Mouse (Mus musculus): Measurements from ENCODE around the gene Ambra1. TPM values are rescaled to one million over a fixed set of nuclear protein-coding genes. Genes with fewer than 3 reads are reported as not detected.

Ambra1 gene
- total RNA-seq, 2 experiments from 2014 or later, result 32.1 to 34.2 TPM

DNA sequence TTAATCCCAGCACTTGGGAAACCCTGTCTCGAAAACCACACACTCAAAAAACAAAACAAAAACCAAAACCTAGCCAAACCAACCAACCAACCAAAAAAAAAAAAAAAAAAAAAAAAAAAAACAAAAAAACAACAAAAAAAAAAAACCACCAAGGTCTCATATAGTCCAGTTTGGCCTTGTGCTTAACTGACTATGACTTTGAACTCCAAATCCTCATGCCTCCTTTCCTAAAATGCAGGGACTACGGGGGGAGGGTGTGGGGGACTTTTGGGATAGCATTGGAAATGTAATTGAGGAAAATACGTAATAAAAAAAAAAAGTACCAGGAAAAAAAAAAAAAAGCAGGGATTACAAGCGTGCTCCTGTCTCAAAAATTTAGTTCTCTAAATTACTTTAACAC is 363 bp upstream of the Ambra1 start:
- DNase-seq (ENCODE audit: low spot score in 2 of 2), result no peak

DNA sequence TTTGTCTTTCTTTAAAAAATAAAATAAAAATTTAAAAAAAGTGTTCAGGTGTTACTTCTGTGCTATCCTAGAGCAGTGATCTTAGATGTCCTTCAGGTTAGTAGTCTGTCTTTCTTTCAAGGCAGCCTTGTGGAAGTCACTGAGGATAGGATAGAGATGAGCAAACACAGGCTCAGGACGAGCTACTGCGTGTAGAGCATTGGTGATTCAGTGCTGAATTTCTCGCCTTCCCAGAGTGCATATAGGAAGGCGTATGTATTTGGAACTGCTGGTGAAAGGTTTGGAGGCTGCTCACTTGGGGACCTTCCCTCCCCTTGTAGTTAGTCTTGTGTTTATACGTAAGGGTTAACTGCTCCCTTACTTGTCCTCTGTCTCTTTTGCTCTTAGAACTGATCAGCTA is 5.3 kb downstream of the Ambra1 start:
- no peak for DNase-seq (ENCODE audit: low spot score in 2 of 2)

DNA sequence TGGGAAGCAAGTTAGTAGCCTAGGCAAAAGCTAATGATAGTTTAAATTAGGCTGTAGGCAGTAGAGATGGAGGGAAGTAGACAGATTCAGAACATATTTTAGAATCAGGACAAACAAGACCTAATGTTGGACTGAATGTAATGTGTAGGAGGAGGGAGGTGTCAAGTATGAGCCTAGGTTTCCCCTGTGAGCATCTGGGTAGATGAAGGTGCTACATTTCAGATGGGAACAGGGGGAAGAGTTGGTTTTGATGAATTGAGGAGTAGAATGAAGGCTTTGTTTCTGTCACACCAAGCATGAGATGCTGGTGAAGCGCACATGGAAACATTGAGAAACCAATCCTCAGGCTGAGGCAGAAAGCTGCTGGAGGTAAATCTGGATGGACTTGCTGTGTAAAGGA is 9.7 kb downstream of the Ambra1 start:
- DNase-seq (ENCODE audit: low spot score in 2 of 2), result no peak

DNA sequence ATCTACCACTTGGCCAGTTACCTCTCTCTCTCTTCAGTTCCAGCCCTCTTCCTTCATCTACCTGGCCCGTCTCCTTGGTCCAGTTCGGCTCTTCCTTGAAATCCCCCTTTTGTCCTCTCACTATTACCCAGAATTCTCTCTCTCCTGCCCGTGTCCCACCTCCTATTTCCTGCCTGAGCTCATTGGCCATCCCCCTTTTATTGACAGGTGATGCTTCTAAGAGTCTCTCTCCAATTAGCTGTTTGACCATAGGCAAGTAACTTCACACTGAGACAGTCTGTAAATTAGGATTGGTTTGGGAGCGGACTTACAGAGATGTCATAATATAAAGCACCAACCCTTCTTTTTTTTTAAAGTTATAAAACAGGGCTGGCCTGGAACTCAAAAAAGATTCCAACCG is 14.8 kb downstream of the Ambra1 start:
- DNase-seq (ENCODE audit: low spot score in 2 of 2), result no peak

DNA sequence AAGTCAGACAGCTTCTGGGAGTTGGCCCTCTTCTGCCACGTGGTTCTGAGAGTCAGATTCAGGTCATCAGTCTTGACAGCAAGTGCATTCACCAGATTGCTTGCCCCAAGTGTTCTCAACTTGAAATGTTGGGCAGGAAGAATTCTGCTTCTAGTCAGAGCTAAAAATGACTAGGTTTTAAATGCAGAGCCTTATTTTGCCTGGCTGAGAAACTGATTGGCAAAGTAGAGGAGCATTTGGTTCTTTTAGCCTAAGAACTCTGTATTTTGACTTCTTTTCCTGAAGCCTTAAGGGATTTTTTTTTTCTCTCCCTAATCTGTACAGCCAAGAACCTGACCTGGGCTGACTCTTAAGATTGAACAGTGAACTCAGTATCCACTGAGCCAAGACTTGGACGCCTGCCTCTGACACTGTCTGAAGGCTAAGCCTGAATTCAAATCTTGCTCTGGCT is 19.9 kb downstream of the Ambra1 start:
- DNase-seq (ENCODE audit: low spot score in 2 of 2), result no peak

DNA sequence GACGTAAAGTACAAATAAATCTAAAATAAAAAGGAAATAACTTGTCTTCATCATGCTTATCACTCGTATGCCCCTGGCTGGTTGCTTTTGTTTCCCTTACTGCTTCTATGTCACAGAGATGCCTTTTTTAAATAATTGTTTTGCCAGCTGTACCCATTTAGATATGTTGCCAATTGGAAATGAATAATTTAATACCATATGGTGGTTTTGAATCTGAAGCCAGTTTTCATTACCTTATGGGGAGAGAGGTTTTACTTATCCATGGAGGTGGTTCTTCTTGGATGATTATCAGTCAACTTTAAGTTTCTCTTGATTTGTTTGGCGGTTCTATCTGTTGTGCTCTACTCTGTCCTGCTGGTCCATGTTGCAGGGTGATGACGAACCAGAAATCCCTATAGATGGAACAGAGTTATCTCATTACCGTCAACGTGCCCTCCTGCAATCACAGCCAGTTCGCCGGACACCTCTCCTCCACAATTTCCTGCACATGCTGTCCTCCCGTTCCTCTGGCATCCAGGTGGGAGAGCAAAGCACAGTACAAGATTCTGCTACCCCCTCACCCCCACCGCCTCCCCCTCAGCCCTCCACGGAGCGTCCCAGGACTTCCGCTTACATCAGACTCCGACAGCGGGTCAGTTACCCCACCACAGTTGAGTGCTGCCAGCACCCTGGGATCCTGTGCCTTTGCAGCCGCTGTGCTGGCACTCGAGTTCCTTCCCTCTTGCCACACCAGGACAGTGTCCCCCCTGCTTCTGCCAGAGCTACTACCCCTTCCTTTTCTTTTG is 42.2 kb downstream of the Ambra1 start:
- DNase-seq (ENCODE audit: low spot score in 2 of 2), result no peak

DNA sequence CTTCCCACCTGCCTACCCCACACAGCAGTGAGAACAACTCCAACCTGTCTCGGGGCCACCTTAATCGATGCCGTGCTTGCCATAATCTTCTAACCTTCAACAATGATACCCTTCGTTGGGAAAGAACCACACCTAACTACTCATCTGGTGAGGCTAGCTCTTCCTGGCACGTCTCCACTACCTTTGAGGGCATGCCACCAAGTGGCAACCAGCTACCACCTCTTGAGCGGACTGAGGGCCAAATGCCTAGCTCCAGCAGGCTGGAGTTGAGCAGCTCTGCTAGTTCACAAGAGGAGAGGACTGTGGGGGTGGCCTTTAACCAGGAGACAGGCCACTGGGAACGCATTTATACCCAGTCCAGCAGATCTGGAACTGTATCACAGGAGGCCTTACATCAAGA is 43.4 kb downstream of the Ambra1 start:
- DNase-seq (ENCODE audit: low spot score in 2 of 2), result no peak

DNA sequence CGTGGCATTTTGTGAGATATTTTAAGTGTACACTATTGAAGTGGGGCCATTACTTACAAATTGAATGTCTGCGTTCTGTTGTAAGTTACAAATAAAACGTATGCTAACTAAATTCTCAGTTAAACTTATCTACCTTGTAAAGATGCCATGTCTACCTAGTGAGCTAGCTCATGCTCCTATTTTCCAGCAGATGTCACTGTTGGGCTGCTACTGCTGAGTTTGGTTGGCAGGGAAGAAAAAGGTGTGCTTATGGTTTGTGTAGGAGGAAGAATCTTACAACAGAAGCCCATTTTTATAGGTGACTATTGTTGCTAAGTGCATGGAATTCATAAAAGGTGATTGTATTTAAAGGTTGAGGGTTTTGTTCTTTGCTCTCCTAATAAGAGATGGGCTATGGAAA is 49.2 kb downstream of the Ambra1 start:
- no peak for DNase-seq (ENCODE audit: low spot score in 2 of 2)

DNA sequence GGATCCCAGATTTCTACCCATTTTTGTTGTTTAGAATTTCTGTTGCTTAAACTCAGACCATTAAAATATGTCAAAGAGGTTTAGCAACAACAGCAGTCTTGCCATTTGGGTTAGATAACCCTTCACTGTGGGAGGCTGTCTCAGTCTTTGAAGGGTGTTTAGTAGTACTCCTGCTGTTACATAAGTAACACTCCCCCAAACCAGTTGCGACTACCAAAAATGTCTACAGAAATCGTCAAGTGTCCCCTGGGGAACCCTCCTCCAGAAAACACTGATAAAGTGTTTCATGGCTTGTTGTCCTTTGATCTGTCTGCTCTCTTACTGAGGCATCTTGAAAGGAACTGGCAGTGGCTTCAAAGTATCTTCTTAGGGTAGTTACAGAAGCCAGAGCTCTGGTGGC is 61.7 kb downstream of the Ambra1 start:
- DNase-seq (ENCODE audit: low spot score in 2 of 2), result no peak

DNA sequence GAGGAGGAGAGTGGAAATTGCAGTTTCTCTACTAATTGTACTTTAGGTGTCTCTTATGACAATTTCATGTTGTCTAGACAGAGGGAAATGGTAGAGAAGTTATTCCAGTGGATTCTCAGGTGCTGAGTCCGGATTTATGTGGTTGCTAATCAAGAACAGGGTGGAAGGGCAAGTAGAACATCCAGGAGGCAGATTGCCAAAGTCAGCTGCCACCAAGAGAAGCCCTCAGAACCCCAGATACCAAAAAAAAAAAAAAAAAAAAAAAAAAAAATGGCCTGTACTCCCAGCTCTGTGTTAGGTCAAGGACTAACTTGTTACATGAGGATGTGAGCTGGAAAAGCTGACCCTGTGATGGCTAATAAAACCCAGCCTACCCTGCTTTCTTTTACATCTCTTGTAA is 62.4 kb downstream of the Ambra1 start:
- DNase-seq (ENCODE audit: low spot score in 2 of 2), result no peak

DNA sequence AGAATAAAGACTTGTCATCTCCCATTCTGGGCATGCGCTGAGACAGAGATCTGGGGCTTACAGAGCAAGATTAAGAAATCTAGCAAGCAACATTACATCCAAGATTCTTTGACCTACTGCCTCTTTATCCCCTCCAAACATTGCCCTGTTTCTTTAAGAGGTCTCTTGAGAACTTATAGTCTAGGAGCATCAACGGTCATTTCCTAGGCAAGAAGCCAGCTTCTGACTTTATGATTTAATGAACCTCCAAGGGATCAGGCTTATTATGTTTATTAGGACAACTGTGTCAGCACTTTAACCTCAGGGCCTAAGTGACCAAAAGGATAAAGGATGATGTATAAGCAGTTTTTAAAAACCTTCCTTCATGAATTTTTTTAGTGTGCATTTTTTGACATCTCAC is 64.5 kb downstream of the Ambra1 start:
- DNase-seq (ENCODE audit: low spot score in 2 of 2), result no peak

DNA sequence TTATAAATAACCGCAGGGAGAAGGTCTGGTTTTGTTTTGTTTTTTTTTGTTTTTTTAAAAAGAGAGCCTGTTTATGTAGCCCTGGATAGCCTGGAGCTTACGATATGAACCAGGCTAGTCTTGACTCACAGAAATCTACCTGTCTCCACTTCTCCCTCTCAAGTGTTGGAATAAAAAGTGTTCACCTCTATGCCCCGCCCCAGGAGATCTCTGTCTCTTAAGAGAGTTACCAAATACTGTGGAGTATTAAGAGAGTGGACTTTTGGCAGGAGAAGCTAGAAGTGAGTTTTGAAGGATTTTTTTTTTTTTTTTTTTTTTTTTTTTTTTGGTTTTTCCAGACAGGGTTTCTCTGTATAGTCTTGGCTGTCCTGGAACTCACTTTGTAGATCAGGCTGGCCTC is 65.2 kb downstream of the Ambra1 start:
- DNase-seq (ENCODE audit: low spot score in 2 of 2), result no peak

DNA sequence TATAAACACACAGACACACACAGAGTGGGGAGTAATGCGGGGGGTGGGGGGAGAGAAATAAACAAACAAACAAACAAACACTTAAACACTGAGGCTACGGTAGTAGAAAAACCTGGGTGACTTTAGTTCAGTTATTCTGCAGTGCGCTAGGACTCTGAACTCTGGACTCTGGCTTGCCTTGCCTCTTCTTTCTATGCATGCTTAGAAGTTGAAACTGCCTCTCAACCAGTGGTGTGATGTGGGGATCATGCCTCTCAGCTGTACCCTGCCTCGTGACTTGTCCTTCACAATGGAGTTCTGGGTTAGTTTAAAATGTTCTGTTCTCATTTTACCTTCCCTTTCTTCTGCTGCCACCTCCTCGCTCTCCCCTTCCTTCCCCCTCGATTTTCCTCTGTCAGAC is 81.5 kb downstream of the Ambra1 start:
- no peak for DNase-seq (ENCODE audit: low spot score in 2 of 2)

DNA sequence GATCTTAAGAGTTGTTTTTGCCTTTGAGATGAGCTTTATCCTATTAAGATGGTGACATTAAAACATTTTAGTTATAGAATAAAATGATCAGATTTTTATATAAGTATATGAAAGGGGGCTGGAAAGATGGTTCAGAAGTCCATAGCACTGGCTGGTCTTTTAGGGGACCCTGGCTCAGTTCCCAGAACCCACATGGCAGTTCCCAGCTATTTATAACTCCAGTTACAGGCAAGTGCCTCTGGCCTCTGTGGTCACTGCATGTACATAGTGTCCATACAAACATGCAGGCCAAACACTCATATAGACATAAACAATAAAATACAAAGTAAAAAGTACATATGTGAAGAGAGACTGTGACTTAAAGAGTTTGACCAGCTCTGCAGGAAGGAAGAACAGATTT is 86.8 kb downstream of the Ambra1 start:
- no peak for DNase-seq (ENCODE audit: low spot score in 2 of 2)

DNA sequence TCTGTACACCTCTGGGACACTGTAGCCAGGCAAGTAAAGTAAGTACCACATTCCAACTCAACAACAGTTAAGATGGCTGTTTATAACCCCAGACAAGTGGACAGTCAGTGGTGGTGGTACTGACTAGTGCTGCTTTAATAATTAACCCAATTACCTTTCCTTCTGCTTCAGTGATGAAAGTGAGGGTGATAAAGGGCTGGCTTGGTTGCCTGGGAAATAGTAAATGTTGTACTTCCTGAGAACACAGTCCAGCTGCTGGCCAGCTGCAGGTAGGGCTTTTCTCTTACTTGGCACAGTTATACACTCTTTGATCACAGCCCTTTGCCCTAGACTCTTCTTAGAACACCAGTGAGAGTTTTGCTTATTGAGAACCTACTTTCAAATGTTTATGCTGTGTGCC is 102.3 kb downstream of the Ambra1 start:
- DNase-seq (ENCODE audit: low spot score in 2 of 2), result no peak

DNA sequence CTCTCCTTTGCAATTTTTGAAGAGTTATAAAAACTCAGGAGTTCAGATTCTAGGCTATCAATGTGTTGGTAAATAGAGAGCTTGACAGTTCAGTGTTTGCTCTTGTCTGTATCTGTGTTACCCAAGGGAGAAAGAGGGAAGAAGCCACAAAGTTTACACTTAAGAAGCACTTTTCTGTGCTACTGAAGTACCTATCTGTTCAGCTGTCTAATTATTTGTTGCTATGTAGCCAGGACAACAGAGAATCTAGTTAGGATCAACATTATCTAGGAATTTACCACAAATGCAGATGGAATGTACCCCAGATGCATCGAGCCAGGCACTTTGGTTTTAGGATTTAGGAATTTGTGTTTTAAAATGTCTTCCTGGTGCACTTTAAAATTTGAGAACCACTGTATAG is 104.3 kb downstream of the Ambra1 start:
- no peak for DNase-seq (ENCODE audit: low spot score in 2 of 2)

DNA sequence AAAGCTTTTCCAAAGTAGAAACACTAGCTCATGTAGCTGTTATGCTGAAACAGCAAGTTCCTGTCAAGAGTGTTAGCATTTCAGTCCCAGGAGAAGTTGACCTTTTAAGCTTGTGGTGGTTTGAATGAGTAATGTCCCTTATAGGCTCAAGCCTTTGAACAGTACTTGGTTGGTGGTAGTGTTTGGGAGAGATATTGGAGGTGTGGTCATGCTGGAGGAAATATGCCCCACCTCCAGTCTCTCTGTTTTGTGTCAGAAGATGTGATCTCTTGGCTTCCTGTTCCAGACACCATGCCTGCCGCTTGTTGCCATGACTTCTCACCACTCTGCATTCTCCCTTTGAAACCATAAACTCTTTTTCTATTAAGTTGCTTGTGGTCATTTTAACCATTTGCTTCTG is 105.1 kb downstream of the Ambra1 start:
- no peak for DNase-seq (ENCODE audit: low spot score in 2 of 2)

DNA sequence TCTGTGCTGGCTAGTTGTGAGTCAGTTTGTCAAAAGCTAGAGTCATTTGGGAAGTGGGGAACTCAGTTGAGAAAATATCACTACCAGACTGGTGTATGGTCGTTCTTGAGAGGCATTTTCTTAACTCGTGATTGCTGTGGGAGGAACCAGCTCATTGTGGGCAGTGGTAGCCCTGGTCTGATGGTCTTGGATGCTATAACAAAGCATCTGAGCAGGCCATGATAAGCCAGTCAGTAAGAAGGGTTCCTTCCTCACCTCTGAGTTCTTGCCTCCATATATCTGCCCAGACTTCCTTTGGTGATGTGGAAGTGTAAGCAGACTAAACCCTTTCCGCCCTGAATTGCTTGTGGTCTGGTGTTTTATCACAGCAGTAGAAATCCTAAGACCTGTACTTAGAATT is 105.7 kb downstream of the Ambra1 start:
- DNase-seq (ENCODE audit: low spot score in 2 of 2), result no peak

DNA sequence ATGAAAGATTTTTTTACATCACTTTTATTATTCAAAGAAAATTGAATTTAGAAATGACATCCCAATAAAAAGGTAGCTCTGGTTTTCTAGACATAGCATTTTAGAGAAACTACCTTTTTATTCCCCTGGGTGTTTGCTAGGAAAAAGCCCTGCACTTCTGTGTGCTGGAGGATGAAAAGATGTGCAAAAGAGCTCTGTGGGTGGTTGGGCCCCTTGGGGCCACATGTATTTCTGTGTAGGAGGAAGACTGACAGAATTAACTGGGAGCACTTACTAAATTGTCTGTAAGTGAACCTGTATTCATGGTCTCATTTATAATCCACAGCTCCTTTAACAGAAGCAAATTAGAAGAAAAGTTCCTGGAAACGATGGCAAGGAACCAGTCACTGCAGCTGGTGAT is 114.2 kb downstream of the Ambra1 start:
- no peak for DNase-seq (ENCODE audit: low spot score in 2 of 2)

DNA sequence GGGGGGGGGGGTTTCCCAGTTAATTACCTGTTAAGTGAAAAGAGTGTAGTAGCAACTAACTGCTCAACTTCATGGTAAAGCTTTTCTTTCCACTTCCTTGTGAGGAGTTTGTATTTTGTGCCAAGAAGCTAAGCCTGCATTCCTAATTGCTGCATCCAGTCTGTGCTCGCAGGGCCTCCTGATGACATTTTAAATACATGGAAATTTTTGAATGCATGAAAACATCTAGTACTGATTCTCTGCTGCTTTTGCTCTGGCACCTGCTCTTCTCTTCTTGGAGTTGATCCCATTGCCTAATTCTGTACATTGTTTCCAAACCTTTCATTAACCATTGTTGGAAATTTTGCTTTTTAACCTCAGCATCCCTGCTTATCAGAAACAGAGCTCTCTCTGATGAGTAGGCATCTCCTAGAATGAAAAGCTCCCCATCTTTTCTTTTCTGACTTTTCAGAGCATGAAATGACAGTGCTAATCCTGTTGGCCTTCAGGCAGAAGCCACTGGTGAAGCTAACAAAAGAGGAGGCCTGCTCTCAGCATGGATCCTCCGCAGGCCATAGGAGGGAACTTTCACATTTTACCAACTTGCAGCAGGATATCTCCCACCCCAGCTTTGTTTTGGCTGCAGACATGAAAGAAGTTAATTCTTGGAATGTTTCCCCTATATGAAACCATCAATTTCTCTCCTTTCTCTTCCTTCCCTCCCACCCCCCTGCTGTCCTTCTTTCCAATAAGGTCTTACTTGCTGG is 122.7 kb downstream of the Ambra1 start:
- no peak for DNase-seq (ENCODE audit: low spot score in 2 of 2)

DNA sequence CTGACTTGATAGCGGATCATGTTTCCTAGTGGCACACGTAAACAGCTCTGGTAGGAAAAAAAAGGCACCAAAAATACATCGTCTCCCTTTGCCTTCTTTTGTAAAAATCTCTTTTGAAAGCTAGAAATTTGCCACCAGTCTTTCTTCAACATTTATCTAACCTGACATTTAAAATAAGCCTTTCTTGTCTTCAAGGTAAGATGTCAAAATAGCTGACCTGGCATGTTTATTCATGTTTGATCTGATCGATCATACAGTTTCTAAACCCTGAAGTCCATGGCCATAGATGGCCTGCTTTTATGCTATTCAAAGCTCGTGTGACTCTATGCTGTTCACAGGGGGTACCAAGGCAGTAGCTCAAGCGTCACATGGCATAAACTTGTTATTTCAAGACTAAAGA is 124.6 kb downstream of the Ambra1 start:
- DNase-seq (ENCODE audit: low spot score in 2 of 2), result no peak

DNA sequence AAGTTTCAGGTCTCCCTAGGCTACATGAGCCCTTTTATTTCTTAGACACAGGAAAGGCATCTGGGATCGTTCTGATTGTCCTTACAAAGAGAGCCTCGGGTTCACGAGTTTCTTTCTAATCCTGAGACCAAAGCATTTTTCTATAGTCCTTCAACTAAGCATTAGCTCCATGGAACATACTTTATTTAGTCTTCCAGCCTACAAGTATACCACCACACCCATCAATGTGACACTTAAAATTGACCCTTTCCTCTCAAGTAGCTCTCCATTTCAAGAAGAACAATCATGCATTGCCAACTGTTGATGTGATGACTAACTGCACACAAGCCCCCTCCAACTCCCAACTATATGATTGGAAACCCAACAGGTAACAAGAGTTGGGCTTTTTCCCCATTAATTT is 127.0 kb downstream of the Ambra1 start:
- no peak for DNase-seq (ENCODE audit: low spot score in 2 of 2)

DNA sequence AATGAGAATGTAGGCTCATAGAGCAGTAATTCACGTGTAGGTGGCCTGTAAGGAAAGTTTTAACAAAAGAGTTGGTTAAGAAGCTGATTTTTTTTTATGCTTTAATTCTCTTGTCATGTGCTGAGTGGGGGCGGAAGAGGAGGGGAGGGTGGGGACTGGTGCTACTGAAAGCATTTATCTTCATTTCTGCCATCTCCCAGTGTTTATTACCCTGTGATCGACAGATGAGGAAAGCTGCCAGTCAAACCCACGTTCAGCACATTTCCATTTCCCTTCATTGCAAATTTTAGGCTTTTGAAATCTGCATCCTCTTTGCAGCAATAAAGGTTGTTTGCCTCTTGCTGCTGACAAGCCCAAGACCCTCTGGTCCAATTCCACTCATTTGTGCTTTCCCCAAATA is 129.5 kb downstream of the Ambra1 start:
- no peak for DNase-seq (ENCODE audit: low spot score in 2 of 2)

Measured in adrenal gland, adult 18-20 months (tissue).